Mouse (Mus musculus) small intestine, adult 2 months (tissue): ENCODE measurements at regions not wholly inside any gene's neighbourhood (a gene's known extent, or its start where the extent isn't known, plus 50 kb on each side); places are given as distances from the start of the nearest gene placed in this dataset.

Experiments used
- CTCF ChIP-seq: fragments of 200-500 bp; IDR thresholded peaks from 2 replicates; pipeline ENCODE4 v1.5.1; 2012; ENCODE audit warnings: low read depth, mild to moderate bottlenecking, control low read depth, inconsistent platforms, low read length, moderate library complexity, mixed read lengths; ENCODE audit not compliant: insufficient replicate concordance, insufficient read length; ENCODE audit errors: extremely low read depth
- POLR2A ChIP-seq: fragments of 200-500 bp; IDR thresholded peaks from 2 replicates; pipeline ENCODE4 v1.6.1; 2012; ENCODE audit warnings: low read depth, mild to moderate bottlenecking, control low read depth, inconsistent platforms, low read length, moderate library complexity

GRCm38 (mm10) chr5:148809485-148809884 lies 119.6 kb downstream of the Katnal1 start:
- TF ChIP-seq POLR2A (no peak), CTCF (no peak)
